Mouse (Mus musculus): ENCODE results near the gene Plin4. TPM values are rescaled to one million over a fixed set of nuclear protein-coding genes. Genes with fewer than 3 reads are reported as not detected.

Plin4 gene
- polyA plus RNA-seq, 1 experiment from 2014 or later = 0.23 TPM

DNA sequence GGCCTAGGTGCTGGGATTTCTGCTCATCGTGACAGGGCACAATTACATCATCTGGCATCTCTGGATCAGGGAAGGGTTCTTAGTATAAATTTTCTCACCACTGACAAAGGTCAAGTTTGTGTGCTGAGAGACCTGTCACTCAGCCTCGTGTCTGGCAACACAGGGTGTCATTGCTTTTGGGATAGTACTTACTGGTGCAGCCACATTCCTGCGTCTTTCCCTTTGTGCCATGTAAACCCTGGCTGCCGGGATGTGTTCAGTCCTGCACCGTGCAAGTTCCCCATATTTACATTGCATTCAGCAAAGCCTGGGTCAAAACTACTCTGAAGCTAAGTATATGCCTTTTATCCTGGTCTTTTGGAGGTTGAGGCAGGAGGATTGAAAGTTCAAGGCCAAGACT, 58.2 kb downstream of the Plin4 start:
- no peaks in the 10 kb centered on the region for H3K27me3 ChIP-seq
- H3K27ac ChIP-seq = no peak overlapping the region
- H3K4me2 ChIP-seq = no peak overlapping the region
- no peaks in the 10 kb centered on the region for H3K4me1 ChIP-seq (replicated peaks)
- H3K9me3 ChIP-seq = no peaks in the 10 kb centered on the region
- 88% methylated on average over 5 of the region's 5 CpGs for WGBS
- H3K4me3 ChIP-seq (replicated peaks) = no peak overlapping the region
- ATAC-seq (ENCODE audit: insufficient number of reproducible peaks, insufficient read depth, low FRiP score, low TSS enrichment, low read depth) = no peak
- H3K36me3 ChIP-seq = peaks cover 88% of the 10 kb centered on the region
- H3K9ac ChIP-seq (replicated peaks) = no peak overlapping the region

Other genes starting within 250 kb of the Plin4 start
- 10.2 and 10.8 TPM in 2 replicates for gene Zfp119a, start 230.9 kb downstream of the Plin4 start, polyA plus RNA-seq (2016; fragmentation: Nextera tagmentation; extraction: Ambion mirVana)
- gene Zfp959, start 217.7 kb downstream of the Plin4 start, polyA plus RNA-seq (2016; fragmentation: Nextera tagmentation; extraction: Ambion mirVana) = 14.1 and 14.3 TPM in 2 replicates
- 5.0 and 7.0 TPM in 2 replicates for gene Zfp119b, start 160.3 kb downstream of the Plin4 start, polyA plus RNA-seq (2016; fragmentation: Nextera tagmentation; extraction: Ambion mirVana)
- 1.6 TPM in 2 replicates for gene Ebi3, start 157.2 kb downstream of the Plin4 start, polyA plus RNA-seq (2016; fragmentation: Nextera tagmentation; extraction: Ambion mirVana)
- gene Yju2, start 150.7 kb downstream of the Plin4 start, polyA plus RNA-seq (2016; fragmentation: Nextera tagmentation; extraction: Ambion mirVana) = 24.6 and 26.6 TPM in 2 replicates
- gene Shd, start 139.3 kb downstream of the Plin4 start, polyA plus RNA-seq (2016; fragmentation: Nextera tagmentation; extraction: Ambion mirVana) = 52.6 and 54.1 TPM in 2 replicates
- 42.4 and 43.2 TPM in 2 replicates for gene Fsd1, start 123.3 kb downstream of the Plin4 start, polyA plus RNA-seq (2016; fragmentation: Nextera tagmentation; extraction: Ambion mirVana)
- 7.2 and 9.2 TPM in 2 replicates for gene Stap2, start 104.2 kb downstream of the Plin4 start, polyA plus RNA-seq (2016; fragmentation: Nextera tagmentation; extraction: Ambion mirVana)
- gene Mpnd, start 104.1 kb downstream of the Plin4 start, polyA plus RNA-seq (2016; fragmentation: Nextera tagmentation; extraction: Ambion mirVana) = 165 and 169 TPM in 2 replicates
- gene Sh3gl1, start 73.2 kb downstream of the Plin4 start, polyA plus RNA-seq (2016; fragmentation: Nextera tagmentation; extraction: Ambion mirVana) = 171 and 175 TPM in 2 replicates
- gene Chaf1a, start 69.4 kb downstream of the Plin4 start, polyA plus RNA-seq (2016; fragmentation: Nextera tagmentation; extraction: Ambion mirVana) = 48.8 and 51.2 TPM in 2 replicates
- 42.0 and 46.4 TPM in 2 replicates for gene Ubxn6, start 34.8 kb downstream of the Plin4 start, polyA plus RNA-seq (2016; fragmentation: Nextera tagmentation; extraction: Ambion mirVana)
- gene Hdgfl2, start 30.2 kb downstream of the Plin4 start, polyA plus RNA-seq (2016; fragmentation: Nextera tagmentation; extraction: Ambion mirVana) = 176 and 189 TPM in 2 replicates
- 0.10 TPM in 2 replicates for gene Plin5, start 7.8 kb upstream of the Plin4 start, polyA plus RNA-seq (2016; fragmentation: Nextera tagmentation; extraction: Ambion mirVana)
- gene Lrg1, start 12.2 kb upstream of the Plin4 start, polyA plus RNA-seq (2016; fragmentation: Nextera tagmentation; extraction: Ambion mirVana) = 0.24 TPM in 1 of 2 replicates, not detected in the other
- 3.1 and 3.3 TPM in 2 replicates for gene Sema6b, start 30.5 kb upstream of the Plin4 start, polyA plus RNA-seq (2016; fragmentation: Nextera tagmentation; extraction: Ambion mirVana)
- gene Tnfaip8l1, start 52.7 kb upstream of the Plin4 start, polyA plus RNA-seq (2016; fragmentation: Nextera tagmentation; extraction: Ambion mirVana) = 8.3 and 9.5 TPM in 2 replicates
- gene Mydgf, start 74.1 kb upstream of the Plin4 start, polyA plus RNA-seq (2016; fragmentation: Nextera tagmentation; extraction: Ambion mirVana) = 69.3 and 78.4 TPM in 2 replicates
- gene Dpp9, start 109.1 kb upstream of the Plin4 start, polyA plus RNA-seq (2016; fragmentation: Nextera tagmentation; extraction: Ambion mirVana) = 36.2 and 37.7 TPM in 2 replicates
- 13.4 and 14.6 TPM in 2 replicates for gene Fem1a, start 147.0 kb upstream of the Plin4 start, polyA plus RNA-seq (2016; fragmentation: Nextera tagmentation; extraction: Ambion mirVana)
- gene Ticam1, start 167.0 kb upstream of the Plin4 start, polyA plus RNA-seq (2016; fragmentation: Nextera tagmentation; extraction: Ambion mirVana) = 3.0 and 3.8 TPM in 2 replicates
- gene Plin3, start 183.1 kb upstream of the Plin4 start, polyA plus RNA-seq (2016; fragmentation: Nextera tagmentation; extraction: Ambion mirVana) = 62.7 and 71.7 TPM in 2 replicates
- gene Arrdc5, start 190.5 kb upstream of the Plin4 start, polyA plus RNA-seq (2016; fragmentation: Nextera tagmentation; extraction: Ambion mirVana) = not detected in 2 replicates
- gene Uhrf1, start 193.5 kb upstream of the Plin4 start, polyA plus RNA-seq (2016; fragmentation: Nextera tagmentation; extraction: Ambion mirVana) = 198 and 199 TPM in 2 replicates
- 53.1 and 54.3 TPM in 2 replicates for gene Kdm4b, start 216.3 kb upstream of the Plin4 start, polyA plus RNA-seq (2016; fragmentation: Nextera tagmentation; extraction: Ambion mirVana)